Mouse (Mus musculus) lung, adult 18-20 months (tissue): ENCODE measurements around the gene Gm28051.

Experiments
- DNase-seq, 2 experiments: peaks; one replicate each; pipeline ENCODE4 v3.0.0; 2022; ENCODE audit warnings: mixed read lengths in 2 of 2

The Gm28051 gene

GRCm38 (mm10) chr12:102742056-102742455 is 15.5 kb downstream of the Gm28051 start:
- DNase-seq, result no peak

DNA sequence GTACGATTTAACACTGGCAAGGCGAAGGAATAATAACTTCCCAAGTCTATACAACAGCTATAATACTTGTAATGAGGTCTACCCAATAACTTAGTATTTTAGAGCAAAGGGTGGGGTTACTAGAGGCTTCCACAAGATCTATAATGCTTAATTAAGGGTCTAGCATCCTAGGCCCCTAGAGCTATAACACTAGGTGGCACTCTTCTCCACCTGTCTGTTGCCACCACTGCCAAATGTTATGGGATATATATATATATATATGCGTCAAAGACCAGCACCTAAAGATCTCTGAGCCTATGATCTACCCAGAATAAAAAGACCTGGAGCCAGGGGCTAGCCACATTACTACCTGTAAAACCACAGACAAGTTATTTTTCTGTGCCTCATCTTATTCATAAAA is 17.3 kb downstream of the Gm28051 start:
- DNase-seq, result no peak

DNA sequence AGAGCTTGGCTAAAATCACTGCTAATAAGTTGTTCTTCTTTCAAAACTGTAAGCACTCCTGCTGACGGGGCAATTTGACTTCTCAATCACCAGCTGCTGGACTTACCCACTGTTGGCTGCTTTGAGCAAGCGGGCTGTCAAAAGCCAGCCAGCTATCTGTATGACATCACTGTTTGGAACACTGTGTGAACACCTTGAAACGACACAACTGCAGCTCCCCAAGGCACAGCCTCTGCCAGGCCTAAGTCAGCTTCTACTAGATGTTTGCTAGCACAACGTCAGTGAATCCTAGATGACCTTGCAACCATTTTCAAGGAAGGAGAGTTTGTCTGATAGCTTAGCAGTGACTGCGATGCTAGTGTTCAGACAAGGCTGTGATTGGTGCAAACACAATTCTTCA is 18.5 kb downstream of the Gm28051 start:
- no peak for DNase-seq

DNA sequence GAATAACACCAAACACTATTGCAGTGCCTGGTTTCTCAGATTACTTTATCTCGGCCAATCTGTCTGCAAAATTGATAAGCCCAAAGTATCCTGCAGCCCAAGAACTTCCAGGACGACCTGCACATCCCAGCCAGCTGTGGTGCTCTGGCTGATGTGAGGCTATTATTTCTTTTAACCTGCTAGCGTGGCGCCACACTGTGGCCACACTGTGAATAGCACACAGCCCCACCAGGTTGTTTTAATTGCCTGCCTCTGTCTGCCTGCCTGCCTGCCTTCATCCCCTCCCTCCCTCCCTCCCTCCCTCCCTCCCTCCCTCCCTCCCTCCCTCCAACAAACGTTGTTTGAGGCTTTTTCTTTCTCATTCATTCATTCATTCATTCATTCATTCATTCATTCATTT is 24.2 kb downstream of the Gm28051 start:
- DNase-seq, result peak; percentile 38 to 56

- peak in 1 of 2 experiments; percentile 31 for DNase-seq
These were observed 26.6 kb downstream of the Gm28051 start for GRCm38 (mm10) chr12:102730798-102731619.

GRCm38 (mm10) chr12:102729855-102730797 is 27.4 kb downstream of the Gm28051 start:
- DNase-seq, result peak; percentile 75 to 86

DNA sequence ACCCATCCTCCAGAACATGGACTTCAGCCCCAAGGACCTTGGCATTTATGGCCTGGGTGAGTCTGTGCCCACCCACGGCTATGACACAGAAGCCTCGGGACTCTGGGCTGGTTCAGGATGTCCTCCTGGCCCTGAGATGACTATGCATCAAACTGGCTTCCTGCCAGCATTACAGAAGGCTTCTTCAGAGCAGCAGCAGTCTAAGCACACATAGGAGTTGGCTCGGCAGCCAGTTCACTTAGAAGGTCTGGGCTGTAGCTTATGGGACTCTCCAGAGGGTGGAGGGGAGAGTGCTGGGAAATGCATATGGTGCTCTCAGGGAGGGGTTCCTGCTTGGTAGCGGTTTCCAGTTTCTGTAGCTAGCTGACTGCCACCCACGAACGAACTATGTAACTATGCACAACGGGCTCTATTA is 31.8 kb downstream of the Gm28051 start:
- no peak for DNase-seq

DNA sequence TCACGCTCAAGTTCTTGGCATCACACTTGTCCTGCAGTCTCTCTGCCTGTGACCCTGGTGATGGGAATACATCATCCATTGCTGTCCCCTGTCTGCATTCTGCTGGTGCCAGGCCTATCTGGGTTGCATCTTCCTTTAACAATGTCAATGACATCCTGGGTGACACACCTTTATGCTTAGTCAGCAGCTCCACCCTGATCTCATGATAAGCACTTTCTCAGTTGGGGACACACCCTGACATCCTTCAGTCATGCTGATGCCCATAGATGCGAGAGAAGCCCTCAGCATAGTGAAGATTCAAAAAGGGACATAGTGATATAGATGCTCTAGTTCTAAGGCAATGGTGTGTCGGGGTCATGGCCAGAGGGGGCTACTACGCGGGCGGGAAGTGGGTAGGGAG is 32.4 kb downstream of the Gm28051 start:
- no peak for DNase-seq

DNA sequence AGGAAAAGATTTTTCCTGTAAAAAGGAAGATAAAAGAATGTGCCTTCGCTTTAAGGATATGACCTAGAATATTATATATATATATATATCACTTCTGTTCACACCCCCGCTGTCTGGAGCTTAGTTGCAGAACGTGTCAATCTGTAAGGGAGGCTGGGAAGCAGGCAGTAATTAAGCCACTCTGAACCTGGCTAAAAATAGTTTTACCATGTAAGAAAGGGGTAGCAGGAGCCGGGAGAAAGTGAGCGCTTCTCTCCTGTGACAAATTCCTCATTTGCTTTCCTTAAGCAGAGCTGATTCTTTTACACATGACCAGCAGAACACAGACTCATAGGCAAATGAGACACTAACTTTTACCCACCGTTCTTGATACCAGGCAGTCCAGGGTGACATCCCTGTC is 33.7 kb downstream of the Gm28051 start:
- DNase-seq, result no peak

DNA sequence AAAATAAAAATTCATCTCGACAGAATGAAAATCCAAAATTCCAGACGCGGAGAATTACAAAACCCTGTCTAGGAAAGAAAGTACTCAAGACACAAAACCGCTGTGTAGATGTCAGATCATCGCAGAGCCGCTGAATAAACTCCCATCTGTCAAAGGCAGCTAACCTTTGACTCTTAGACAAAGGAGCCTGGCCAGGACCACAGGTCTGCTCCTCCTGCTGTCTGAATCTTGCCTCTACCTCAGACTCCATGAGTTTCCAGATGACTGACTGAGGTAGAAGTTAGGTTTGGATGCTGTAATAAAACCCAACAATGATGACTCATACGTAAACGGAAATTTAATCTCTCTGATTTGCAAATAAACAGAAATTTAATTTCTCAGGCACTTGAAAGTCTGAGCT is 34.6 kb downstream of the Gm28051 start:
- no peak for DNase-seq

- DNase-seq, result no peak
These were observed 35.1 kb downstream of the Gm28051 start for GRCm38 (mm10) chr12:102722451-102722850.

DNA sequence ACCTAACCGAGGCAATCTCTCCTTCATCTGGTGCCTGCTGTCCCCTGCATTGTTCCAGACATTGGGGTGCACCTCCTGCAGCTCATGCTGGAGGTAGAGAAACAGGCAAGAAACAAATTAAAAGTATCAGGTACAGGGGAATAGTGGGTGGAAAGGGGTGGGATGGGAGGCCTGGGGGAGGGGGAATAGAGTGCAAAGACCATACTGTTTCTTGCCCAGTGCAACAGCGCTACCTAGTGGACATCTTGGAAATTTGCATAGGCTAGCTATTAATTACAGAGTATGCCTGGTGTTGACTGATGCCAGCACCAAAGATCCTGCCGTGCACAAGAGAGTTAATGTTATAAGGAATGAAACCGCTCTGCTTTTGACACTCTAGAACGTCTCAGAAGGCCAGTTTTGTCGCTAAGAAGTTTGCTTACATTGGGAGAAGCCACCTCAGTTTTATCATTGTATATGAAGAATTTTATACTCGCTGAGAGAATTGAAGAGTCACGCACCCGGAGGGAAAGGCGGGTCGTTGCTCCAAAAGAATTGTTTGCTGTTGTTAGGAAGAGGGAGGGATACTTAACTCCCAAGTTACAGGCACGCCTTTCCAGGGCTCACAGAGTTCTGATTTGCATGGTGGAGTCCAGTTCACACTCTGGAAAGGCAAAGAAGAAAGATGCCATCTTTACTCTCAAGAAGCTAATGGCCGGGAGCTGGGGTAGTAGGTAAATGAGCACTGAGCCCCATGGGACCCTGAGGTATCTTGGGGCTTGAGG is 37.8 kb downstream of the Gm28051 start:
- no peak for DNase-seq

DNA sequence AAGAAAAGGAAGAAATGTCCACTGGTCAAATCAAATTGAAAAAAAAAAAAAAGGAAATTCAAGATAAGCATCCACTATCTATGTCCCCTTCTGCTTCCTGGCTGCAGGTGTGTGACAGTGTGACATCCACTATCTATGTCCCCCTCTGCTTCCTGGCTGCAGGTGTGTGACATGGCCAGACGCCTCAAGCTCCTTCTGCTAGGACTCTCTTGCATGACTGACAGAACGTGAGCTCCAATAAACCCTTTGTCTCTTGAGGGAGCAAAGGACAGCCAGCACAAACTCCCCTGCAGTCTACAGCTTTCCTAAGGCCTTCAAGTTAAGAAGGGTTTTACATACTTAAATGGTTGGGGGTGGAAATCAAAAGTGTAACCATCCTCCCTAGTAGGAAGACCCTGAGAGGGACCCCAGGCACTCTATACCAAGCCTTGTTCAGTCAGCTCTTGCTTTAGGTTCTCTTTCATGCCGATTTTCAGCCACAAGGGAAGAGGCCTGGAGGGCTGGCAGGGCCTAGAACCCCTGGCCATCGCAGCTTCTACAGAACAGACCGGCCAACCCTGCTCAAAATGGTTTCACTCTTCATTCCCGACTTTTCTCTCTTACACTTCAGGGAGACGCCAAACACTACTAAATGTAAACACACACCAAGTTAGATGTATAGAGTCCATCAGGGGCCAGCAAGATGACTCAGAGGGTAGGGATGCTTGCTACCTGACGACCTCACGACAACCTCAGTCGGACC is 42.7 kb downstream of the Gm28051 start:
- DNase-seq, result no peak

- DNase-seq, result no peak
These were observed 43.4 kb downstream of the Gm28051 start for GRCm38 (mm10) chr12:102714116-102714515.

- no peak for DNase-seq
These were observed 44.3 kb downstream of the Gm28051 start for GRCm38 (mm10) chr12:102713153-102713865.

GRCm38 (mm10) chr12:102710851-102711375 is 46.7 kb downstream of the Gm28051 start:
- DNase-seq, result no peak

DNA sequence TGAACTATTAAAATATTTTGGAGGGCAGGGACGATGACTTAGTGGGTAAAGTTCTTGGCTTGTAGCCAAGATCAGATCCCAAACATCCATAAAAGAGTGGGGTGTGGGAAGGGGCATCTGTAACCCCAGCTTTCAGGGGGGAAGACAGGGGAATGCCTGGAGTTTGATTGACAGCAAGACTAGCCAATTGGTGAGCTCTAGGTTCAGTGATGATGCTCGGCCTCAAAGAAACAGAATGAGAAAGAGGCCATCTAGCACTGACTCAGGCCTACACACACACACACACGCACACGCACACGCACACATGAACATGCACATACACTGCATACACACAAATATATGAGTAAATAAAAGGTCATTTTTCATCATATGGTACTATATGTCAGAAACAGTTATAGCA is 47.7 kb downstream of the Gm28051 start:
- no peak for DNase-seq

- DNase-seq, result no peak
These were observed 49.3 kb downstream of the Gm28051 start for GRCm38 (mm10) chr12:102708220-102708619.

- DNase-seq, result no peak
These were observed 50.6 kb downstream of the Gm28051 start for GRCm38 (mm10) chr12:102706833-102707463.

DNA sequence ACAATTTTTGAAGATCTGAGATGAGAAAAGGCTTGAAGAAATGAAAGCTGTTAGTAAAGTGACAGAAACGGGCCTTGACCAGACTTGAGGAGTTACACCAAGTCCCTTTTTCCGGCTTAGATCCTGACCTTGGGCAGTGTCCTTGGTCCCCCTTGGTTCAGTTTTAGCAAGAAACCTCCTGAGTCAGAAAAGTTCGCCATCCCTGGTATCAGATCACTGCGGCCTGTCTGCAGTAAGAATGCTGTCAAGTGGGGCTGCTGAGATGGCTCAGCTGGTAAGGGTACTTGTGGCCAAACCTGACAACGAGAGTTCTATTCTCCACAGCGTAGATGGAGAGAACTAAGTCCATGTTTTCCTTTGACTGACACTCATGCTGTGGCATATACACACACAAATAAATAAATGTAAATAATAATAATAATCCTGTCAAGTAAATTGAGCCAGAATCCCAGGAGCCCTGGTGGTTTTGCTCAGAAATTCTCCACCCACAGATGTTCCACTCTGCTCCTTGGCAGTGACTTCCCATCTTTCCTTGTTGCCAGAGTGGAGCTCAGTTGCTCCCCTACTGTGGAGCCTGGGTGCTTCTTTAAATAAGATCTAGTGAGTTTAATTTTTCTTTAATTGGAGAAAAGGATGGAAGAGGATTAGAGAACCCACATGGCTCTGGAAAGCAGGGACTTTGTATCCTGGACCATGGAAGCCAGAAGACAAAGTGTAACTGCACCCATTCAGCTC is 51.5 kb downstream of the Gm28051 start:
- DNase-seq, result no peak
